ENCODE assay signal across 8 mouse cellular contexts in the genomic region with DNA sequence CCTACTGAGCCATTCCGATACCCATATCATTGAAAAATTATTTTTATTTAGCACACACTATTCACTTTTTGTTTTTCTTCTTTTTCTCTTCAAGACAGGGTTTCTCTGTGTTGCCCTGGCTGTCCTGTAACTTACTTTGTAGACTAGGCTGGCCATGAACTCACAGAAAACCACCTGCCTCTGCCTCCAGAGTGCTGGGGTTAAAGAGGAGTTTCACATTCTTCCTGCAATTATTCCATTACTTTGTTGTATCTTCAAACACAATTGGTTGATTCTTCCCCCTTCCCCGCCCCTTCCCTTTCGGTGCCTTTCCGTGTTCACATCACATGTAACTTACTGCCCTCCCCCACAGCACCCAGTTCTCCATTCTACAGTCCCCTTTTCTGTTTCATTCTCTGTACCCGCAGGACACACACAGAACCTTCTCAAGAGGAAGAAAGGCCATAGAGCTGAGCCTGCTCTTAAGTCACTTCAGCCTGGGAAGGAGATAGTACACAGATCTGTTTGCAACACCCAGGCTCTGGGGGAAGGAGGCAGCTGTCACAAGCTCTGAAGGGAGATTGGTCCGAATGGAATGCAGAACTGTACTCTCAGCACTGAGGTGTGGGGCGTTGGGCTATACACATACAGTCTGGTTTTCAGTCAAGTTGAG. TPM values are rescaled to one million over a fixed set of nuclear protein-coding genes. Genes with fewer than 3 reads are reported as not detected.
DNase-seq lines count a peak whose midpoint lies in the region; ATAC-seq and TF ChIP-seq lines count a peak whose summit lies in the region.

No protein-coding gene starts in this region.

- no peak overlapping the region for H3K9ac ChIP-seq in heart, adult 2 months (ENCODE audit: low read depth, low read length)
- no peak overlapping the region for H3K9ac ChIP-seq in liver, embryonic 13.5 days

- no peak overlapping the region for H3K4me3 ChIP-seq in heart, adult 2 months
- no peak overlapping the region for H3K4me3 ChIP-seq in liver, embryonic 13.5 days (replicated peaks)

- H3K27ac ChIP-seq in heart, adult 2 months, result no peak overlapping the region
- H3K27ac ChIP-seq in liver, embryonic 13.5 days, result peak overlapping the region; percentile 66

- H3K9me3 ChIP-seq in liver, embryonic 13.5 days (replicated peaks), result no peaks in the 10 kb centered on the region

- DNase-seq in heart, adult 2 months, result peak in 1 of 2 experiments; percentile 56
- no peak for DNase-seq in heart, postnatal 14 days
- DNase-seq in T-cell, adult 2 months (ENCODE audit: low spot score), result peak; percentile 27
- no peak for DNase-seq in liver, embryonic 13.5 days
- peak; percentile 52 to 53 for DNase-seq in spleen, adult 18-20 months
- no peak for DNase-seq in gastrocnemius, adult 8-10 months (ENCODE audit: low spot score in 2 of 2)
- DNase-seq in left cerebral cortex, adult 11 months (ENCODE audit: low spot score), result no peak
- DNase-seq in adrenal gland, postnatal 10 days, result no peak

- no peaks in the 10 kb centered on the region for H3K4me1 ChIP-seq in heart, adult 2 months (ENCODE audit: control insufficient read depth, insufficient read depth, low read length)
- H3K4me1 ChIP-seq in liver, embryonic 13.5 days (replicated peaks), result peaks cover 7% of the 10 kb centered on the region; the same call in 1 of the 2 replicates

- H3K4me2 ChIP-seq in liver, embryonic 13.5 days, result 0 out of 2 replicates have a peak overlapping the region, but pooled peaks have one; percentile 8

- peak; percentile 34; the same call in 1 of the 2 replicates for TF ChIP-seq POLR2A in heart, adult 2 months (IDR thresholded peaks at IDR 0.05; ENCODE audit: insufficient read depth, low read depth, low read length)

- TF ChIP-seq CTCF in heart, adult 2 months (IDR thresholded peaks at IDR 0.05), result no peak

- ATAC-seq in liver, embryonic 13.5 days (ENCODE audit: low read depth), result peak; percentile 41; the same call in 1 of the 2 replicates

- no peaks in the 10 kb centered on the region for H3K36me3 ChIP-seq in heart, adult 2 months (ENCODE audit: control insufficient read depth, insufficient read depth, low read length)
- H3K36me3 ChIP-seq in liver, embryonic 13.5 days, result peaks cover 3% of the 10 kb centered on the region; the same call in 1 of the 2 replicates

- 59% methylated on average over 7 of the region's 7 CpGs for WGBS in heart, adult 2 months
- 24% methylated on average over 7 of the region's 7 CpGs for WGBS in liver, embryonic 13.5 days (ENCODE audit: insufficient replicate concordance)

- no peaks in the 10 kb centered on the region for H3K27me3 ChIP-seq in heart, adult 2 months (ENCODE audit: control insufficient read depth, insufficient read depth, low read length)
- no peaks in the 10 kb centered on the region for H3K27me3 ChIP-seq in liver, embryonic 13.5 days

- intact Hi-C loops in heart, adult 2 months (cut with DNase I), result no loop called here
- intact Hi-C loops in heart, postnatal 14 days (cut with DNase I), result no loop called here

- TF ChIP-seq EP300 in heart, adult 2 months (IDR thresholded peaks at IDR 0.05; ENCODE audit: insufficient read depth, low read depth, low read length), result no peak

- H3K79me2 ChIP-seq in heart, adult 2 months (replicated peaks; ENCODE audit: control insufficient read depth, insufficient read depth, low read length), result no peaks in the 10 kb centered on the region

RNA-seq across cellular contexts. Expression of a gene that starts 15.4 kb away (rescaled TPM):
- 10 to 100 TPM; 10.3 to 10.8 TPM for total RNA-seq in heart, adult 2 months (2021)
- 18.6 and 19.8 TPM in 2 replicates for polyA plus RNA-seq in heart, adult 2 months (2012; rRNA removed)
- total RNA-seq in heart, postnatal 14 days (2021), result 10 to 100 TPM; 11.5 to 13.2 TPM
- 9.6 and 10.6 TPM in 2 replicates for polyA plus RNA-seq in liver, embryonic 13.5 days (2015; fragmentation: Nextera tagmentation; extraction: Ambion mirVana)
- 1 to 10 TPM; 6.2 to 9.2 (median 7.5) TPM for total RNA-seq in gastrocnemius, adult 8-10 months (2022)
- total RNA-seq in adrenal gland, postnatal 10 days (2021), result 10 to 100 TPM; 75.3 to 78.6 TPM

RNA-seq across cellular contexts. Expression of a gene that starts 35.4 kb away (rescaled TPM):
- 1 to 10 TPM; 6.5 to 9.7 TPM for total RNA-seq in heart, adult 2 months (2021)
- polyA plus RNA-seq in heart, adult 2 months (2012; rRNA removed), result 9.2 and 24.8 TPM in 2 replicates
- total RNA-seq in heart, postnatal 14 days (2021), result 10 to 100 TPM; 11.9 to 12.8 TPM
- 0.96 and 1.1 TPM in 2 replicates for polyA plus RNA-seq in liver, embryonic 13.5 days (2015; fragmentation: Nextera tagmentation; extraction: Ambion mirVana)
- total RNA-seq in gastrocnemius, adult 8-10 months (2022), result 1 to 10 TPM; 1.8 to 4.2 (median 3.3) TPM
- 1 to 10 TPM; 7.3 to 7.8 TPM for total RNA-seq in adrenal gland, postnatal 10 days (2021)

RNA-seq across cellular contexts. Expression of a gene that starts 38.2 kb away (rescaled TPM):
- not detected for total RNA-seq in heart, adult 2 months (2021)
- polyA plus RNA-seq in heart, adult 2 months (2012; rRNA removed), result not detected in 2 replicates
- not detected for total RNA-seq in heart, postnatal 14 days (2021)
- not detected in 2 replicates for polyA plus RNA-seq in liver, embryonic 13.5 days (2015; fragmentation: Nextera tagmentation; extraction: Ambion mirVana)
- not detected for total RNA-seq in gastrocnemius, adult 8-10 months (2022)
- total RNA-seq in adrenal gland, postnatal 10 days (2021), result not detected

Comparison
In these comparisons a context has a peak if more than half of its experiments do, and no peak if none do; other contexts are left out.
1. DNase-seq: peak in T-cell, adult 2 months (single experiment) and spleen, adult 18-20 months (2 of 2); none in heart, postnatal 14 days (0 of 2), liver, embryonic 13.5 days (single experiment), gastrocnemius, adult 8-10 months (0 of 2), left cerebral cortex, adult 11 months (single experiment) and adrenal gland, postnatal 10 days (single experiment).
2. RNA of a gene that starts 15.4 kb away (total RNA-seq): 75.3 to 78.6 TPM in adrenal gland, postnatal 10 days; 11.5 to 13.2 TPM in heart, postnatal 14 days, 10.3 to 10.8 TPM in heart, adult 2 months and 6.2 to 9.2 TPM in gastrocnemius, adult 8-10 months; every median in the first group is over 4 times any median in the second.